Mouse (Mus musculus) limb, embryonic 13.5 days (tissue): ENCODE measurements around the gene Tent5b. TPM values are rescaled to one million over a fixed set of nuclear protein-coding genes. Genes with fewer than 3 reads are reported as not detected.

Source experiments
- ATAC-seq: fragments of 200-750 bp; cut with Nextera tagmentation; 2 replicates; pipeline ENCODE4 v1.8.0; 2017; ENCODE audit warnings: low read depth, moderate number of reproducible peaks, moderate TSS enrichment; ENCODE audit not compliant: low FRiP score
- H3K27ac ChIP-seq: fragments of 300-500 bp; sonication (generic); 2 replicates; pipeline ENCODE4 v1.5.1; 2015; ENCODE audit warnings: inconsistent platforms, mild to moderate bottlenecking, moderate library complexity
- H3K27me3 ChIP-seq: fragments of 300-500 bp; sonication (generic); 2 replicates; pipeline ENCODE4 v1.6.1; 2015; ENCODE audit warnings: mild to moderate bottlenecking, inconsistent platforms
- H3K36me3 ChIP-seq: fragments of 300-500 bp; sonication (generic); 2 replicates; pipeline ENCODE4 v1.6.1; 2015; ENCODE audit warnings: inconsistent platforms, mild to moderate bottlenecking, moderate library complexity
- H3K4me1 ChIP-seq: fragments of 300-500 bp; sonication (generic); 2 replicates; pipeline ENCODE4 v1.6.1; 2015; ENCODE audit warnings: inconsistent platforms
- H3K4me2 ChIP-seq: fragments of 300-500 bp; sonication (generic); replicated peaks from 2 replicates; pipeline ENCODE4 v1.6.1; 2015; ENCODE audit warnings: inconsistent platforms, mild to moderate bottlenecking, moderate library complexity
- H3K4me3 ChIP-seq: fragments of 300-500 bp; sonication (generic); 2 replicates; pipeline ENCODE4 v1.5.1; 2015; ENCODE audit warnings: moderate library complexity, mild to moderate bottlenecking, inconsistent platforms
- H3K9ac ChIP-seq: fragments of 300-500 bp; sonication (generic); 2 replicates; pipeline ENCODE4 v1.6.1; 2015; ENCODE audit warnings: mild to moderate bottlenecking, inconsistent platforms
- H3K9me3 ChIP-seq: fragments of 300-500 bp; sonication (generic); 2 replicates; pipeline ENCODE4 v1.6.1; 2016; ENCODE audit warnings: inconsistent platforms
- WGBS: fragments of 180-500 bp; shearing (Covaris S2); methylation state at CpG from one replicate; pipeline ENCODE4 v1.1.7; 2015; 5-methylcytosine and 5-hydroxymethylcytosine counted together
- polyA plus RNA-seq: library from polyadenylated mRNA; unstranded; fragments of >200 nt; fragmentation: Nextera tagmentation; extraction: Ambion mirVana; gene quantifications from 2 replicates; pipeline ENCODE4 v1.2.1, GENCODE M21; 2015

Tent5b gene
- polyA plus RNA-seq, 1 experiment from 2014 or later = 0.92 TPM

GRCm38 (mm10) chr4:133473833-133474232 lies 6.1 kb upstream of the Tent5b start:
- H3K27me3 ChIP-seq = peaks cover 24% of the 10 kb centered on the region
- no peak for ATAC-seq
- H3K9me3 ChIP-seq = 0 out of 2 replicates have a peak, but pooled peaks cover 4% of the 10 kb centered on the region
- no peak overlapping the region for H3K27ac ChIP-seq
- H3K36me3 ChIP-seq = no peaks in the 10 kb centered on the region
- no peak overlapping the region for H3K4me2 ChIP-seq
- H3K9ac ChIP-seq = no peak overlapping the region
- H3K4me1 ChIP-seq = peaks cover 5% of the 10 kb centered on the region; the same call in 1 of the 2 replicates
- WGBS = 66% methylated on average over 2 of the region's 2 CpGs
- no peak overlapping the region for H3K4me3 ChIP-seq

GRCm38 (mm10) chr4:133480185-133480537 lies 229 bp downstream of the Tent5b start:
- WGBS = 3% methylated on average over 34 of the region's 34 CpGs
- no peaks in the 10 kb centered on the region for H3K9me3 ChIP-seq
- H3K4me3 ChIP-seq = peak overlapping the region; percentile 52
- peak overlapping the region; percentile 59 for H3K9ac ChIP-seq
- H3K27me3 ChIP-seq = peaks cover 74% of the 10 kb centered on the region
- H3K36me3 ChIP-seq = no peaks in the 10 kb centered on the region
- ATAC-seq = no peak
- H3K27ac ChIP-seq = no peak overlapping the region
- peak overlapping the region; percentile 67 for H3K4me2 ChIP-seq
- H3K4me1 ChIP-seq = peaks cover 18% of the 10 kb centered on the region

GRCm38 (mm10) chr4:133480754-133481153 lies 822 bp downstream of the Tent5b start:
- Histone ChIP-seq H3K9me3 (no peaks in the 10 kb centered on the region), H3K4me1 (peaks cover 18% of the 10 kb centered on the region), H3K27ac (no peak overlapping the region), H3K27me3 (peaks cover 73% of the 10 kb centered on the region), H3K36me3 (no peaks in the 10 kb centered on the region), H3K4me2 (peak overlapping the region; percentile 67), H3K9ac (no peak overlapping the region), H3K4me3 (peak overlapping the region; percentile 52)
- WGBS = 39% methylated on average over 6 of the region's 6 CpGs
- ATAC-seq = no peak

- Histone ChIP-seq H3K4me1 (peaks cover 18% of the 10 kb centered on the region), H3K9ac (no peak overlapping the region), H3K4me3 (no peak overlapping the region), H3K4me2 (no peak overlapping the region), H3K9me3 (no peaks in the 10 kb centered on the region), H3K27me3 (peaks cover 69% of the 10 kb centered on the region), H3K27ac (no peak overlapping the region), H3K36me3 (no peaks in the 10 kb centered on the region)
- 29% methylated on average over 4 of the region's 4 CpGs for WGBS
- no peak for ATAC-seq
Measured at GRCm38 (mm10) chr4:133481488-133481887, 1.6 kb downstream of the Tent5b start.

- Histone ChIP-seq H3K9ac (no peak overlapping the region), H3K4me1 (peaks cover 18% of the 10 kb centered on the region), H3K4me2 (no peak overlapping the region), H3K9me3 (no peaks in the 10 kb centered on the region), H3K36me3 (no peaks in the 10 kb centered on the region), H3K27ac (no peak overlapping the region), H3K27me3 (peaks cover 62% of the 10 kb centered on the region), H3K4me3 (no peak overlapping the region)
- 79% methylated on average over 3 of the region's 3 CpGs for WGBS
- no peak for ATAC-seq
Measured at GRCm38 (mm10) chr4:133482479-133482878, 2.5 kb downstream of the Tent5b start.

GRCm38 (mm10) chr4:133484266-133485025 lies 4.5 kb downstream of the Tent5b start:
- 10% methylated on average over 22 of the region's 22 CpGs for WGBS
- no peak for ATAC-seq
- peak overlapping the region; percentile 36 for H3K9ac ChIP-seq

GRCm38 (mm10) chr4:133485691-133486425 lies 5.9 kb downstream of the Tent5b start:
- no peak overlapping the region for H3K4me2 ChIP-seq
- H3K4me3 ChIP-seq = no peak overlapping the region
- no peak overlapping the region for H3K9ac ChIP-seq
- H3K36me3 ChIP-seq = no peaks in the 10 kb centered on the region
- peaks cover 22% of the 10 kb centered on the region for H3K4me1 ChIP-seq
- WGBS = 87% methylated on average over 28 of the region's 28 CpGs
- H3K27ac ChIP-seq = no peak overlapping the region
- ATAC-seq = no peak
- H3K27me3 ChIP-seq = peaks cover 33% of the 10 kb centered on the region
- no peaks in the 10 kb centered on the region for H3K9me3 ChIP-seq

More at GRCm38 (mm10) chr4:133484266-133485025, 4.5 kb downstream of the Tent5b start:
- Histone ChIP-seq H3K9me3 (no peaks in the 10 kb centered on the region), H3K4me1 (peaks cover 27% of the 10 kb centered on the region), H3K4me3 (peak overlapping the region; percentile 13; the same call in 1 of the 2 replicates), H3K4me2 (peak overlapping the region; percentile 50), H3K27ac (no peak overlapping the region; the same call in 1 of the 2 replicates), H3K27me3 (peaks cover 44% of the 10 kb centered on the region), H3K36me3 (no peaks in the 10 kb centered on the region)

GRCm38 (mm10) chr4:133486673-133487357 lies 6.9 kb downstream of the Tent5b start:
- Histone ChIP-seq H3K4me1 (peaks cover 26% of the 10 kb centered on the region), H3K9ac (no peak overlapping the region), H3K4me3 (no peak overlapping the region), H3K4me2 (no peak overlapping the region), H3K36me3 (no peaks in the 10 kb centered on the region), H3K27me3 (peaks cover 23% of the 10 kb centered on the region), H3K9me3 (no peaks in the 10 kb centered on the region), H3K27ac (no peak overlapping the region)
- WGBS = 89% methylated on average over 26 of the region's 26 CpGs
- ATAC-seq = 0 out of 2 replicates have a peak, but pooled peaks have one; percentile 4

- 73% methylated on average over 20 of the region's 20 CpGs for WGBS
- no peaks in the 10 kb centered on the region for H3K9me3 ChIP-seq
- H3K27ac ChIP-seq = no peak overlapping the region; the same call in 1 of the 2 replicates
- peaks cover 14% of the 10 kb centered on the region for H3K27me3 ChIP-seq
- no peak overlapping the region for H3K4me2 ChIP-seq
- peaks cover 30% of the 10 kb centered on the region for H3K4me1 ChIP-seq
- no peaks in the 10 kb centered on the region for H3K36me3 ChIP-seq
- no peak overlapping the region for H3K4me3 ChIP-seq
- no peak for ATAC-seq
- no peak overlapping the region for H3K9ac ChIP-seq
Measured at GRCm38 (mm10) chr4:133488619-133489392, 8.9 kb downstream of the Tent5b start.

- Histone ChIP-seq H3K9me3 (no peaks in the 10 kb centered on the region), H3K4me2 (no peak overlapping the region), H3K9ac (no peak overlapping the region), H3K27me3 (peaks cover 10% of the 10 kb centered on the region), H3K27ac (no peak overlapping the region), H3K36me3 (no peaks in the 10 kb centered on the region), H3K4me1 (peaks cover 28% of the 10 kb centered on the region), H3K4me3 (no peak overlapping the region)
- no peak for ATAC-seq
- 60% methylated on average over 4 of the region's 4 CpGs for WGBS
Measured at GRCm38 (mm10) chr4:133489489-133490245, 9.7 kb downstream of the Tent5b start.

- Histone ChIP-seq H3K27ac (no peak overlapping the region), H3K9ac (no peak overlapping the region)
- ATAC-seq = no peak
Measured at GRCm38 (mm10) chr4:133491800-133492199, 11.9 kb downstream of the Tent5b start.

More at GRCm38 (mm10) chr4:133491800-133492199, 11.9 kb downstream of the Tent5b start:
- H3K4me3 ChIP-seq = no peak overlapping the region
- no peak overlapping the region for H3K4me2 ChIP-seq
- no peaks in the 10 kb centered on the region for H3K36me3 ChIP-seq
- 31% methylated on average over 10 of the region's 10 CpGs for WGBS
- no peaks in the 10 kb centered on the region for H3K9me3 ChIP-seq
- peaks cover 31% of the 10 kb centered on the region for H3K27me3 ChIP-seq
- peaks cover 30% of the 10 kb centered on the region for H3K4me1 ChIP-seq
